Mouse (Mus musculus): ENCODE data around the gene Psen2. TPM values are rescaled to one million over a fixed set of nuclear protein-coding genes. Genes with fewer than 3 reads are reported as not detected.

Psen2 gene
- polyA plus RNA-seq, 1 experiment from 2014 or later: 18.8 TPM

- Histone ChIP-seq H3K4me1 (ENCODE audit: control insufficient read depth, insufficient read depth, low read length) (no peaks in the 10 kb centered on the region), H3K9me3 (ENCODE audit: control insufficient read depth, low read length) (no peaks in the 10 kb centered on the region), H3K27me3 (replicated peaks; ENCODE audit: control insufficient read depth, insufficient read depth, low read length) (no peaks in the 10 kb centered on the region), H3K36me3 (ENCODE audit: control insufficient read depth, insufficient read depth, low read length) (no peaks in the 10 kb centered on the region), H3K27ac (replicated peaks; ENCODE audit: low read depth, low read length) (no peak overlapping the region), H3K4me2 (ENCODE audit: low read depth, low read length) (no peak overlapping the region), H3K9ac (ENCODE audit: low read depth, low read length) (no peak overlapping the region), H3K4me3 (ENCODE audit: low read depth, low read length) (no peak overlapping the region)
- DNase-seq (ENCODE audit: low spot score) (no peak), ATAC-seq (ENCODE audit: low read depth) (no peak)
- 75% methylated on average over 3 of the region's 3 CpGs for WGBS
These were observed 76.9 kb downstream of the Psen2 start for GRCm38 (mm10) chr1:180186371-180186770.

GRCm38 (mm10) chr1:180185877-180186276, 77.4 kb downstream of the Psen2 start:
- ATAC-seq (ENCODE audit: low read depth) (no peak), DNase-seq (ENCODE audit: low spot score) (no peak)
- H3K9me3 ChIP-seq (ENCODE audit: control insufficient read depth, low read length): no peaks in the 10 kb centered on the region
- H3K4me2 ChIP-seq (ENCODE audit: low read depth, low read length): no peak overlapping the region
- no peak overlapping the region for H3K9ac ChIP-seq (ENCODE audit: low read depth, low read length)
- no peaks in the 10 kb centered on the region for H3K27me3 ChIP-seq (replicated peaks; ENCODE audit: control insufficient read depth, insufficient read depth, low read length)
- H3K4me1 ChIP-seq (ENCODE audit: control insufficient read depth, insufficient read depth, low read length): no peaks in the 10 kb centered on the region
- no peak overlapping the region for H3K4me3 ChIP-seq (ENCODE audit: low read depth, low read length)
- 68% methylated on average over 5 of the region's 5 CpGs for WGBS
- H3K36me3 ChIP-seq (ENCODE audit: control insufficient read depth, insufficient read depth, low read length): no peaks in the 10 kb centered on the region
- H3K27ac ChIP-seq (replicated peaks; ENCODE audit: low read depth, low read length): no peak overlapping the region

GRCm38 (mm10) chr1:180184768-180185167, 78.5 kb downstream of the Psen2 start:
- WGBS: 77% methylated on average over 7 of the region's 7 CpGs
- no peak overlapping the region for H3K4me3 ChIP-seq (ENCODE audit: low read depth, low read length)
- no peaks in the 10 kb centered on the region for H3K4me1 ChIP-seq (ENCODE audit: control insufficient read depth, insufficient read depth, low read length)
- H3K9me3 ChIP-seq (ENCODE audit: control insufficient read depth, low read length): no peaks in the 10 kb centered on the region
- no peak overlapping the region for H3K9ac ChIP-seq (ENCODE audit: low read depth, low read length)
- no peaks in the 10 kb centered on the region for H3K36me3 ChIP-seq (ENCODE audit: control insufficient read depth, insufficient read depth, low read length)
- no peak overlapping the region for H3K4me2 ChIP-seq (ENCODE audit: low read depth, low read length)
- ATAC-seq (ENCODE audit: low read depth) (no peak), DNase-seq (ENCODE audit: low spot score) (no peak)
- H3K27ac ChIP-seq (replicated peaks; ENCODE audit: low read depth, low read length): no peak overlapping the region
- H3K27me3 ChIP-seq (replicated peaks; ENCODE audit: control insufficient read depth, insufficient read depth, low read length): no peaks in the 10 kb centered on the region

GRCm38 (mm10) chr1:180183525-180184159, 79.6 kb downstream of the Psen2 start:
- Histone ChIP-seq H3K9ac (ENCODE audit: low read depth, low read length) (no peak overlapping the region), H3K36me3 (ENCODE audit: control insufficient read depth, insufficient read depth, low read length) (no peaks in the 10 kb centered on the region), H3K4me3 (ENCODE audit: low read depth, low read length) (no peak overlapping the region), H3K27ac (replicated peaks; ENCODE audit: low read depth, low read length) (no peak overlapping the region), H3K4me2 (ENCODE audit: low read depth, low read length) (no peak overlapping the region), H3K9me3 (ENCODE audit: control insufficient read depth, low read length) (no peaks in the 10 kb centered on the region), H3K4me1 (ENCODE audit: control insufficient read depth, insufficient read depth, low read length) (no peaks in the 10 kb centered on the region), H3K27me3 (replicated peaks; ENCODE audit: control insufficient read depth, insufficient read depth, low read length) (no peaks in the 10 kb centered on the region)
- WGBS: 88% methylated on average over 6 of the region's 6 CpGs
- no peak for ATAC-seq (ENCODE audit: low read depth)
- DNase-seq (ENCODE audit: low spot score): no peak

- ATAC-seq (ENCODE audit: low read depth): no peak
- no peak overlapping the region for H3K9ac ChIP-seq (ENCODE audit: low read depth, low read length)
These were observed 80.5 kb downstream of the Psen2 start for GRCm38 (mm10) chr1:180182731-180183130.

GRCm38 (mm10) chr1:180181966-180182319, 81.3 kb downstream of the Psen2 start:
- WGBS: 88% methylated on average over 9 of the region's 9 CpGs
- H3K4me3 ChIP-seq (ENCODE audit: low read depth, low read length): no peak overlapping the region
- H3K27me3 ChIP-seq (replicated peaks; ENCODE audit: control insufficient read depth, insufficient read depth, low read length): no peaks in the 10 kb centered on the region
- no peak overlapping the region for H3K4me2 ChIP-seq (ENCODE audit: low read depth, low read length)
- ATAC-seq (ENCODE audit: low read depth) (no peak), DNase-seq (ENCODE audit: low spot score) (no peak)
- H3K27ac ChIP-seq (replicated peaks; ENCODE audit: low read depth, low read length): no peak overlapping the region
- H3K36me3 ChIP-seq (ENCODE audit: control insufficient read depth, insufficient read depth, low read length): no peaks in the 10 kb centered on the region
- H3K9me3 ChIP-seq (ENCODE audit: control insufficient read depth, low read length): no peaks in the 10 kb centered on the region
- H3K4me1 ChIP-seq (ENCODE audit: control insufficient read depth, insufficient read depth, low read length): no peaks in the 10 kb centered on the region
- no peak overlapping the region for H3K9ac ChIP-seq (ENCODE audit: low read depth, low read length)

More at GRCm38 (mm10) chr1:180182731-180183130, 80.5 kb downstream of the Psen2 start:
- 74% methylated on average over 3 of the region's 3 CpGs for whole genome bisulfite sequencing
- H3K4me3 ChIP-seq (ENCODE audit: low read depth, low read length): no peak overlapping the region
- no peaks in the 10 kb centered on the region for H3K4me1 ChIP-seq (ENCODE audit: control insufficient read depth, insufficient read depth, low read length)
- DNase-seq (ENCODE audit: low spot score): no peak
- no peaks in the 10 kb centered on the region for H3K36me3 ChIP-seq (ENCODE audit: control insufficient read depth, insufficient read depth, low read length)
- H3K9me3 ChIP-seq (ENCODE audit: control insufficient read depth, low read length): no peaks in the 10 kb centered on the region
- no peak overlapping the region for H3K4me2 ChIP-seq (ENCODE audit: low read depth, low read length)
- H3K27ac ChIP-seq (replicated peaks; ENCODE audit: low read depth, low read length): no peak overlapping the region
- no peaks in the 10 kb centered on the region for H3K27me3 ChIP-seq (replicated peaks; ENCODE audit: control insufficient read depth, insufficient read depth, low read length)

GRCm38 (mm10) chr1:180181304-180181965, 81.8 kb downstream of the Psen2 start:
- 83% methylated on average over 7 of the region's 7 CpGs for WGBS
- ATAC-seq (ENCODE audit: low read depth) (no peak), DNase-seq (ENCODE audit: low spot score) (no peak)
- no peak overlapping the region for H3K27ac ChIP-seq (replicated peaks; ENCODE audit: low read depth, low read length)
- no peaks in the 10 kb centered on the region for H3K36me3 ChIP-seq (ENCODE audit: control insufficient read depth, insufficient read depth, low read length)
- H3K4me1 ChIP-seq (ENCODE audit: control insufficient read depth, insufficient read depth, low read length): no peaks in the 10 kb centered on the region
- H3K4me2 ChIP-seq (ENCODE audit: low read depth, low read length): no peak overlapping the region
- no peak overlapping the region for H3K4me3 ChIP-seq (ENCODE audit: low read depth, low read length)
- no peak overlapping the region for H3K9ac ChIP-seq (ENCODE audit: low read depth, low read length)
- H3K9me3 ChIP-seq (ENCODE audit: control insufficient read depth, low read length): no peaks in the 10 kb centered on the region
- H3K27me3 ChIP-seq (replicated peaks; ENCODE audit: control insufficient read depth, insufficient read depth, low read length): no peaks in the 10 kb centered on the region

- no peak overlapping the region for H3K4me2 ChIP-seq (ENCODE audit: low read depth, low read length)
- no peak overlapping the region for H3K4me3 ChIP-seq (ENCODE audit: low read depth, low read length)
- 70% methylated on average over 2 of the region's 2 CpGs for WGBS
- DNase-seq (ENCODE audit: low spot score) (no peak), ATAC-seq (ENCODE audit: low read depth) (no peak)
- no peaks in the 10 kb centered on the region for H3K4me1 ChIP-seq (ENCODE audit: control insufficient read depth, insufficient read depth, low read length)
- no peak overlapping the region for H3K27ac ChIP-seq (replicated peaks; ENCODE audit: low read depth, low read length)
- H3K27me3 ChIP-seq (replicated peaks; ENCODE audit: control insufficient read depth, insufficient read depth, low read length): no peaks in the 10 kb centered on the region
- no peak overlapping the region for H3K9ac ChIP-seq (ENCODE audit: low read depth, low read length)
- H3K36me3 ChIP-seq (ENCODE audit: control insufficient read depth, insufficient read depth, low read length): no peaks in the 10 kb centered on the region
- H3K9me3 ChIP-seq (ENCODE audit: control insufficient read depth, low read length): no peaks in the 10 kb centered on the region
These were observed 83.4 kb downstream of the Psen2 start for GRCm38 (mm10) chr1:180179840-180180239.

- ATAC-seq (ENCODE audit: low read depth) (no peak), DNase-seq (ENCODE audit: low spot score) (no peak)
- 92% methylated on average over 4 of the region's 4 CpGs for WGBS
- Histone ChIP-seq H3K4me1 (ENCODE audit: control insufficient read depth, insufficient read depth, low read length) (no peaks in the 10 kb centered on the region), H3K27ac (replicated peaks; ENCODE audit: low read depth, low read length) (no peak overlapping the region), H3K36me3 (ENCODE audit: control insufficient read depth, insufficient read depth, low read length) (no peaks in the 10 kb centered on the region), H3K9ac (ENCODE audit: low read depth, low read length) (no peak overlapping the region), H3K4me3 (ENCODE audit: low read depth, low read length) (no peak overlapping the region), H3K9me3 (ENCODE audit: control insufficient read depth, low read length) (no peaks in the 10 kb centered on the region), H3K27me3 (replicated peaks; ENCODE audit: control insufficient read depth, insufficient read depth, low read length) (no peaks in the 10 kb centered on the region), H3K4me2 (ENCODE audit: low read depth, low read length) (no peak overlapping the region)
These were observed 84.1 kb downstream of the Psen2 start for GRCm38 (mm10) chr1:180179100-180179499.
